Mouse (Mus musculus) midbrain, embryonic 10.5 days (tissue): ENCODE measurements around the gene Golga4. TPM values are rescaled to one million over a fixed set of nuclear protein-coding genes. Genes with fewer than 3 reads are reported as not detected.

Experiments
- DNase-seq: peaks from one replicate; pipeline ENCODE4 v3.0.0-alpha.2; 2017; ENCODE audit warnings: low spot score
- H3K27ac ChIP-seq: fragments of 300-500 bp; sonication (generic); replicated peaks from 2 replicates; pipeline ENCODE4 v1.5.1; 2016; ENCODE audit warnings: mild to moderate bottlenecking
- H3K27me3 ChIP-seq: fragments of 300-500 bp; sonication (generic); 2 replicates; pipeline ENCODE4 v1.6.1; 2016; ENCODE audit warnings: low read depth, mild to moderate bottlenecking; ENCODE audit not compliant: poor library complexity, severe bottlenecking
- H3K36me3 ChIP-seq: fragments of 300-500 bp; sonication (generic); 2 replicates; pipeline ENCODE4 v1.6.1; 2016; ENCODE audit warnings: mild to moderate bottlenecking, moderate library complexity
- H3K4me1 ChIP-seq: fragments of 300-500 bp; sonication (generic); 2 replicates; pipeline ENCODE4 v1.6.1; 2016
- H3K4me3 ChIP-seq: fragments of 300-500 bp; sonication (generic); 2 replicates; pipeline ENCODE4 v1.5.1; 2016; ENCODE audit warnings: mild to moderate bottlenecking, moderate library complexity
- H3K9me3 ChIP-seq: fragments of 300-500 bp; sonication (generic); replicated peaks from 2 replicates; pipeline ENCODE4 v1.6.1; 2016; ENCODE audit warnings: mild to moderate bottlenecking
- WGBS: fragments of 180-500 bp; shearing (Covaris S2); methylation state at CpG from one replicate; pipeline ENCODE4 v1.1.7; 2016; 5-methylcytosine and 5-hydroxymethylcytosine counted together
- polyA plus RNA-seq: library from polyadenylated mRNA; unstranded; fragments of >200 nt; fragmentation: Nextera tagmentation; extraction: Ambion mirVana; gene quantifications from 2 replicates; pipeline ENCODE4 v1.2.1, GENCODE M21; 2016

Gene Golga4
- polyA plus RNA-seq, 1 experiment from 2014 or later = 39.2 TPM

DNA sequence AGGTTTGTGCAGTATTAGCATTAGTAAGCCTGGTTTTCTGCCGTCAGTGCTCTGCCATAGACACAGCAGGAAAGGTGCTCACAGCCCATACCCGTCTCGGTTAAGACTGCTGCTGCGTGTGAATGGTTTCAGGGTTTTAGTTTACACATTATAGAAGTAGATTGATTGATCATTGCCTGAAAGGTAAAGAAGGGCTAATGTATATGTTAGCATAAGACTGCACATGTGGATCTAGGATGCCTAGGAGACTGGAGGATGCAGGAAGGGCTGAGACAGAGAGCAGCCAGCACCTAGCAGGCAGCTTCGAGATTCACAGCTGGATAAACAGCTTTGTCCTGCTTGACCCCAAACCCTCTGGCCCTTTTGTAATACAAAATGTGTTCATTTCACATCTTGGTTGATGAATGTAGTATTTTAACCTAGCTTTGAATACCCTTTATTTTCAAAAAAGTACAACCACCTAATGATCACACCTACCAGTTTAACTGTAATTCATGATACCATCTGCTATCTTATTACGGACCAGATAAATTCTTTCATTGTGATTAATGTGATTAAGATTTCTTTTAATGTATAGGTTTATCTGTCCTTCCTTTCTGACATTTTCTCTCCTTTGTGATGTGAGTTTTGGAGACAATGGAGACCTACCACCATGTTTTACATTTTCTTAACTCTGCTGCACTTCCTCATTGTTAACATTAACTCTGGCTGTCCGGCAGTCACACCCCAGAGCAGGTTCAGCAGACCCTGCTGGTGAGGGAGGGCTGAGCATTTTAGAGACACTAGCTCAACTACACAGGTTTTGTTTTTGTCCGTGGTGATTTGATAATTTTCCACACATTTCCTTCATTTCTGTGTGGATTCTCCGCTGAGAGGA, 31.6 kb downstream of the Golga4 start:
- peaks cover 97% of the 10 kb centered on the region for H3K36me3 ChIP-seq
- WGBS = 89% methylated on average over 9 of the region's 9 CpGs
- no peak overlapping the region for H3K27ac ChIP-seq

DNA sequence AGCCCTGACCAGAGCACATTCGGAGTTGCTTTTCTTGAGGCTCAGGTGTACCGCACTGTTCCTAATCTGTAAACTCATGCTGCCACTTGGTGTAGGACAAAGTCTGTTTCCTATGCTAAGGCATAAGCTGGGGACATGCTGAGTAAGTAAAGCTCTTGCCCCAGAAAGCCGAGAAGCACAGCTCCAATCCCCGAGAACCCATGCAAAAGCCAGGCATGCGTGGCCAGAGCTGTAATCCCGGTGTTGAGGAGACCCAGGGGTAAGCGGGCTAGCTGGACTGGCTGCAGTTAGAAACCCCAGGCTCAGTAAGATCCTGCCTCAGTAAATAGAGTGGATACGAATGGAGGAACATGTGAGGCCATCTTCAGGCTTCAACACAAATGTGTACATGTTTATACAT, 35.8 kb downstream of the Golga4 start:
- H3K9me3 ChIP-seq = no peaks in the 10 kb centered on the region
- no peak overlapping the region for H3K4me3 ChIP-seq
- no peaks in the 10 kb centered on the region for H3K27me3 ChIP-seq
- WGBS = 92% methylated on average over 8 of the region's 8 CpGs
- peaks cover 85% of the 10 kb centered on the region for H3K36me3 ChIP-seq
- no peak overlapping the region for H3K27ac ChIP-seq
- H3K4me1 ChIP-seq = no peaks in the 10 kb centered on the region
- DNase-seq = no peak

More for the DNA sequence above, 31.6 kb downstream of the Golga4 start:
- H3K27me3 ChIP-seq = no peaks in the 10 kb centered on the region
- no peak overlapping the region for H3K4me3 ChIP-seq
- H3K9me3 ChIP-seq = no peaks in the 10 kb centered on the region
- DNase-seq = no peak
- H3K4me1 ChIP-seq = no peaks in the 10 kb centered on the region

- H3K36me3 ChIP-seq = peaks cover 83% of the 10 kb centered on the region
- DNase-seq = no peak
- WGBS = 87% methylated on average over 6 of the region's 6 CpGs
Measured at GRCm38 (mm10) chr9:118545146-118545545, 39.1 kb downstream of the Golga4 start.

GRCm38 (mm10) chr9:118548651-118549050, 42.6 kb downstream of the Golga4 start:
- Histone ChIP-seq H3K4me1 (no peaks in the 10 kb centered on the region), H3K27me3 (no peaks in the 10 kb centered on the region), H3K36me3 (peaks cover 86% of the 10 kb centered on the region), H3K9me3 (no peaks in the 10 kb centered on the region), H3K27ac (no peak overlapping the region), H3K4me3 (no peak overlapping the region)
- no peak for DNase-seq
- 97% methylated on average over 12 of the region's 12 CpGs for WGBS

More at GRCm38 (mm10) chr9:118545146-118545545, 39.1 kb downstream of the Golga4 start:
- H3K9me3 ChIP-seq = no peaks in the 10 kb centered on the region
- no peaks in the 10 kb centered on the region for H3K27me3 ChIP-seq
- no peak overlapping the region for H3K27ac ChIP-seq
- no peak overlapping the region for H3K4me3 ChIP-seq
- H3K4me1 ChIP-seq = no peaks in the 10 kb centered on the region

DNA sequence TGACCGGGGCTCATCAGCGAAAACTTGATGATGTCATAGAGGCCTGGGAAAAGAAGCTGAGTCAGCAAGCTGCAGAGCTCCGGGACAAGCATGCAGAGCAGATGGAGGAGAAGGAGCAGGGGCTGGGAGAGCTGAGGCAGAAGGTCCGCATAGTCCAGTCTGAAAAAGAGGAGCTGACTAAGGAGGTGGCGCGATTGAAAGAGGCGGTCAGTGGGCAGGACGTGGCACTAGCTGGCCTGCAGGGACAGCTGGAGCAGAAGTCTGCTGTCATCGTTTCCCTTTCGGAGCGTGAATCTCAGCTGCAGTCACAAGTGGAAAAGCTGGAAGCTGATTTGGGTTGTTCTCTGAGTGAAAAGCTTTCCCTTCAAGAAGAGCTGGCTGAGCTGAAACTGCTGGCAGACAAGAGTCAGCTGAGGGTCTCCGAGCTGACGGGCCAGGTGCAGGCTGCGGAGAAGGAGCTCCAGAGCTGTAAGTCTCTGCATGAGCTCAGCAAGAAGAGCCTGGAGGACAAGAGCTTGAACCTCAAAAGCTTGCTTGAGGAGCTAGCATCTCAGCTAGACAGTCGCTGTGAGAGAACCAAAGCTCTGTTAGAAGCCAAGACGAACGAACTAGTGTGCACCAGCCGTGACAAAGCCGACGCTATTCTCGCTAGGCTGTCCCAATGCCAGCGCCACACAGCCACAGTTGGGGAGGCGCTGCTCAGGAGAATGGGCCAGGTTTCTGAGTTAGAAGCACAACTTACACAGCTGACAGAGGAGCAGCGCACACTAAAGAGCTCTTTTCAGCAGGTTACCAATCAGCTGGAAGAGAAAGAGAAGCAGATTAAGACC, 51.1 kb downstream of the Golga4 start:
- 83% methylated on average over 24 of the region's 24 CpGs for WGBS
- Histone ChIP-seq H3K4me1 (no peaks in the 10 kb centered on the region), H3K4me3 (no peak overlapping the region), H3K36me3 (peaks cover 96% of the 10 kb centered on the region), H3K27ac (no peak overlapping the region), H3K27me3 (no peaks in the 10 kb centered on the region), H3K9me3 (no peaks in the 10 kb centered on the region)
- no peak for DNase-seq

- no peak for DNase-seq
- WGBS = 98% methylated on average over 11 of the region's 11 CpGs
- Histone ChIP-seq H3K9me3 (no peaks in the 10 kb centered on the region), H3K27me3 (no peaks in the 10 kb centered on the region), H3K4me1 (no peaks in the 10 kb centered on the region), H3K4me3 (no peak overlapping the region), H3K36me3 (peaks cover 98% of the 10 kb centered on the region), H3K27ac (no peak overlapping the region)
Measured at GRCm38 (mm10) chr9:118563356-118563755, 57.3 kb downstream of the Golga4 start.

GRCm38 (mm10) chr9:118563866-118564265, 57.8 kb downstream of the Golga4 start:
- peaks cover 96% of the 10 kb centered on the region for H3K36me3 ChIP-seq
- 94% methylated on average over 7 of the region's 7 CpGs for WGBS
- no peak overlapping the region for H3K27ac ChIP-seq

GRCm38 (mm10) chr9:118564696-118565095, 58.6 kb downstream of the Golga4 start:
- H3K4me3 ChIP-seq = no peak overlapping the region
- no peaks in the 10 kb centered on the region for H3K4me1 ChIP-seq
- H3K27ac ChIP-seq = no peak overlapping the region
- H3K27me3 ChIP-seq = no peaks in the 10 kb centered on the region
- H3K9me3 ChIP-seq = no peaks in the 10 kb centered on the region
- WGBS = 95% methylated on average over 16 of the region's 16 CpGs
- peaks cover 96% of the 10 kb centered on the region for H3K36me3 ChIP-seq
- no peak for DNase-seq

More at GRCm38 (mm10) chr9:118563866-118564265, 57.8 kb downstream of the Golga4 start:
- no peaks in the 10 kb centered on the region for H3K9me3 ChIP-seq
- H3K4me3 ChIP-seq = no peak overlapping the region
- H3K4me1 ChIP-seq = no peaks in the 10 kb centered on the region
- H3K27me3 ChIP-seq = no peaks in the 10 kb centered on the region
- DNase-seq = no peak

DNA sequence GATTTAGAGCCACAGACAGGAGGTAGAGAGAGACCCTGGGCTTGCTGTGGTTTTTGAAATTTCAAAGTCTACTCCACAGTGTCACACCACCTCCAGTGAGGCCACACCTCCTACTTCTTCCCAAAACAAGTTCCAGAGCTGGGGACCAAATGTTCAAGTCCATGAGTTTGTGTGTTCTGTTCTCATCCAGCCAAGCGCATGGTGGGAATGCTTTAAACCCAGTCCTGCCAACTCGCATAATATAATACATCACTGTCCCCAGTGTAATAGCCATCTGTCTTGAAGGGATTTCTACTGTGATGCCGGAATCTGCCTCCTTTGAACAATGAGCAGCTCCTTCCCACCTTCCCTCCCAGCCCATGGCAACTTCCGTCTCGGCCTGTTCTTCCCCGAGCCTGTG, 63.3 kb downstream of the Golga4 start:
- peaks cover 94% of the 10 kb centered on the region for H3K36me3 ChIP-seq
- no peak overlapping the region for H3K27ac ChIP-seq
- no peaks in the 10 kb centered on the region for H3K27me3 ChIP-seq
- no peak overlapping the region for H3K4me3 ChIP-seq
- H3K4me1 ChIP-seq = no peaks in the 10 kb centered on the region
- H3K9me3 ChIP-seq = no peaks in the 10 kb centered on the region
- WGBS = 93% methylated on average over 6 of the region's 6 CpGs
- DNase-seq = no peak

DNA sequence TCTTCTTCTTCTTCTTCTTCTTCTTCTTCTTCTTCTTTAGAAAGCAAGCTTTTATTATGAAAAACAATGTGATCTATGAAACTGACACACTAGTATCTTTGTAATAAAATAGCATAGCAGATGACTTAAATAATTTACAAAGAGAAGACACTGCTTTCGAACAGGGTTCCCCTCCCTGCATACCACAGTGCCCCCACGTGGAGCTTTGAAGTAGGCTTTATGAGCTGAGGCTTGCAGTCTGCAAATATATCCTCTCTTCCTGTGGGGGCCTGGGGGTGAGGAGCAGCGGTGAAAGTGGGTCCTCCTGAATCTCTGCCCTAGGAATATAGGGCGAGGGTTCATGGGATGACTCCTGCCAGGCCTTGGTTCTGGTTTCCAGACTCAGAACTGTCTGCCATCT, 64.8 kb downstream of the Golga4 start:
- WGBS = 86% methylated on average over 4 of the region's 4 CpGs

GRCm38 (mm10) chr9:118571701-118572100, 65.6 kb downstream of the Golga4 start:
- 90% methylated on average over 4 of the region's 4 CpGs for WGBS
- H3K36me3 ChIP-seq = peaks cover 94% of the 10 kb centered on the region
- H3K9me3 ChIP-seq = no peaks in the 10 kb centered on the region
- DNase-seq = no peak
- no peak overlapping the region for H3K4me3 ChIP-seq
- no peaks in the 10 kb centered on the region for H3K27me3 ChIP-seq
- H3K27ac ChIP-seq = no peak overlapping the region
- H3K4me1 ChIP-seq = no peaks in the 10 kb centered on the region

More for the DNA sequence above, 64.8 kb downstream of the Golga4 start:
- H3K36me3 ChIP-seq = peaks cover 94% of the 10 kb centered on the region
- no peaks in the 10 kb centered on the region for H3K4me1 ChIP-seq
- no peaks in the 10 kb centered on the region for H3K9me3 ChIP-seq
- DNase-seq = no peak
- H3K27me3 ChIP-seq = no peaks in the 10 kb centered on the region
- no peak overlapping the region for H3K4me3 ChIP-seq
- H3K27ac ChIP-seq = no peak overlapping the region

DNA sequence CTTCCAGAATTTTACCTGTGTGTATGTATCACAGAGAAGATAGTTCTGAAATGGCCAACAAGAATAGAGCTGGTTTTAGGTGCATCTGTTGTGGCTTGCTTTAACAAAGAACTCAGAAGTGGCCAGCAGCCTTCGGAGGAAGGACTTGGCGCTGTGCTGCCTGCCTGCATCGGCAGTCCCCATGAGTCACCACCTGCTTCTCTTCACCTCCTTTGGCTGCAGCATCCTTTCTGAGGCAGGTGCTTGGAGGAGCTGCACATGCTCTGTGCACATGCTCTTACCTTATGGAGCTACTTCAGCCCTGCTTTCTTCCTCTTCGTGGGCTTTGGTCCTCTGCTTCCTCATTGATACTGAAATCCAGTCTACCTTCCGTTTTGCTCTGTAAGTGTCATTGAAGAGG, 68.8 kb downstream of the Golga4 start:
- peaks cover 96% of the 10 kb centered on the region for H3K36me3 ChIP-seq
- H3K27me3 ChIP-seq = no peaks in the 10 kb centered on the region
- H3K4me1 ChIP-seq = no peaks in the 10 kb centered on the region
- 94% methylated on average over 5 of the region's 5 CpGs for WGBS
- H3K9me3 ChIP-seq = no peaks in the 10 kb centered on the region
- H3K4me3 ChIP-seq = no peak overlapping the region
- no peak overlapping the region for H3K27ac ChIP-seq
- DNase-seq = no peak

DNA sequence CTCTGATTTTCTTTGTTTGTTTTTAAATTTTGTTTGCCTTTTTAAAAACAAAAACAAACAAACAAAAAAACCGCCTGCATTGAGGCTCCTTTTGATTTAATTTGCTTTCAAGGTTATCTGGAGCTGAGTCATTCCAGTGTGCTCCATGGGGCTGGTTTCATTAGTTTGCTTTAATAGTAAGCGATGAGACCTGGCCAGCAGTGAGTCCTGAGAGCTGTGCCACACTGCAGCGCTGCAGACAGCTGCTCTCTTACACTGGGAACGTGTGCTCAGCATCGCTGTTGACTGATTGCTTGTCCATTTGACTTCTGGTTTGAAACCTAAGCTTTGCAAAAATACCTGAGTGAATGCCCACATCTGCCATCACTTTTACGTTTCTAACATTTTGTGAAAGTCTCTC, 74.3 kb downstream of the Golga4 start:
- DNase-seq = no peak
- Histone ChIP-seq H3K4me1 (no peaks in the 10 kb centered on the region), H3K4me3 (no peak overlapping the region), H3K27ac (no peak overlapping the region), H3K36me3 (peaks cover 77% of the 10 kb centered on the region), H3K9me3 (no peaks in the 10 kb centered on the region), H3K27me3 (no peaks in the 10 kb centered on the region)
- WGBS = 73% methylated on average over 6 of the region's 6 CpGs
